Mouse (Mus musculus) lung, adult 2 months (tissue): ENCODE data around the gene Spns2. TPM values are rescaled to one million over a fixed set of nuclear protein-coding genes. Genes with fewer than 3 reads are reported as not detected.

Source experiments
- DNase-seq: peaks from one replicate; pipeline ENCODE4 v3.0.0; 2022
- H3K4me1 ChIP-seq: fragments of 200-500 bp; 2 replicates; pipeline ENCODE4 v1.6.1; 2011; ENCODE audit warnings: low read length; ENCODE audit not compliant: control insufficient read depth, insufficient read depth
- H3K4me3 ChIP-seq: fragments of 200-500 bp; replicated peaks from 2 replicates; pipeline ENCODE3; 2011; ENCODE audit warnings: low read depth, mild to moderate bottlenecking, control low read depth, low read length; ENCODE audit errors: extremely low read depth
- CTCF ChIP-seq: fragments of 200-500 bp; IDR thresholded peaks from 2 replicates; pipeline ENCODE4 v1.5.1; 2011; ENCODE audit warnings: mild to moderate bottlenecking, low read length, control low read depth; ENCODE audit not compliant: insufficient read depth
- POLR2A ChIP-seq: fragments of 200-500 bp; IDR thresholded peaks from 2 replicates; pipeline ENCODE4 v1.6.1; 2011; ENCODE audit warnings: low read depth, mild to moderate bottlenecking, control low read depth, low read length, borderline replicate concordance; ENCODE audit errors: extremely low read depth
- WGBS: fragments of 180-500 bp; shearing (Covaris S2); methylation state at CpG from one replicate; pipeline ENCODE4 v1.1.7; 2018; 5-methylcytosine and 5-hydroxymethylcytosine counted together
- polyA plus RNA-seq: library from polyadenylated mRNA; depleted of rRNA; stranded (reverse); fragments of >200 nt; gene quantifications from 2 replicates; pipeline ENCODE4 v1.2.3, GENCODE M21; 2012

The Spns2 gene
- polyA plus RNA-seq, 1 experiment: 126 TPM

- WGBS: 1% methylated on average over 38 of the region's 38 CpGs
Observed at GRCm38 (mm10) chr11:72488753-72489271, 892 bp downstream of the Spns2 start.

GRCm38 (mm10) chr11:72487739-72488138, 2.0 kb downstream of the Spns2 start:
- Histone ChIP-seq H3K4me3 (peak overlapping the region; percentile 56), H3K4me1 (peaks cover 14% of the 10 kb centered on the region)
- WGBS: 56% methylated on average over 2 of the region's 2 CpGs
- no peak for DNase-seq
- no peak for TF ChIP-seq CTCF
- TF ChIP-seq POLR2A: no peak

More at GRCm38 (mm10) chr11:72488753-72489271, 892 bp downstream of the Spns2 start:
- peaks cover 11% of the 10 kb centered on the region for H3K4me1 ChIP-seq
- no peak for TF ChIP-seq POLR2A
- TF ChIP-seq CTCF: no peak
- DNase-seq: no peak
- peak overlapping the region; percentile 63 for H3K4me3 ChIP-seq

- TF ChIP-seq CTCF: no peak
- peak; percentile 44; the same call in 1 of the 2 replicates for TF ChIP-seq POLR2A
- Histone ChIP-seq H3K4me1 (peaks cover 18% of the 10 kb centered on the region), H3K4me3 (peak overlapping the region; percentile 33)
- 39% methylated on average over 5 of the region's 5 CpGs for WGBS
- no peak for DNase-seq
Observed at GRCm38 (mm10) chr11:72487171-72487570, 2.5 kb downstream of the Spns2 start.

GRCm38 (mm10) chr11:72485960-72486359, 3.7 kb downstream of the Spns2 start:
- TF ChIP-seq CTCF: no peak
- no peak for TF ChIP-seq POLR2A
- Histone ChIP-seq H3K4me1 (peaks cover 24% of the 10 kb centered on the region), H3K4me3 (no peak overlapping the region)
- no peak for DNase-seq
- WGBS: 68% methylated on average over 11 of the region's 11 CpGs

- 50% methylated on average over 5 of the region's 5 CpGs for WGBS
- no peak overlapping the region for H3K4me3 ChIP-seq
- no peak for DNase-seq
- peaks cover 26% of the 10 kb centered on the region for H3K4me1 ChIP-seq
- TF ChIP-seq POLR2A (no peak), CTCF (no peak)
Observed at GRCm38 (mm10) chr11:72485157-72485556, 4.5 kb downstream of the Spns2 start.

GRCm38 (mm10) chr11:72484549-72484948, 5.2 kb downstream of the Spns2 start:
- no peak for DNase-seq
- H3K4me3 ChIP-seq: no peak overlapping the region
- 16% methylated on average over 6 of the region's 6 CpGs for WGBS
- no peak for TF ChIP-seq CTCF
- no peak for TF ChIP-seq POLR2A
- H3K4me1 ChIP-seq: peaks cover 26% of the 10 kb centered on the region

GRCm38 (mm10) chr11:72481952-72482351, 7.8 kb downstream of the Spns2 start:
- Histone ChIP-seq H3K4me3 (no peak overlapping the region), H3K4me1 (peaks cover 38% of the 10 kb centered on the region)
- no peak for DNase-seq
- WGBS: 68% methylated on average over 4 of the region's 4 CpGs
- TF ChIP-seq CTCF (no peak), POLR2A (no peak)

- 42% methylated on average over 5 of the region's 5 CpGs for WGBS
- Histone ChIP-seq H3K4me1 (peaks cover 39% of the 10 kb centered on the region), H3K4me3 (no peak overlapping the region)
- TF ChIP-seq CTCF: no peak
- TF ChIP-seq POLR2A: no peak
- no peak for DNase-seq
Observed at GRCm38 (mm10) chr11:72481313-72481712, 8.4 kb downstream of the Spns2 start.

GRCm38 (mm10) chr11:72479499-72479898, 10.2 kb downstream of the Spns2 start:
- WGBS: 55% methylated on average over 2 of the region's 2 CpGs
- Histone ChIP-seq H3K4me1 (peaks cover 37% of the 10 kb centered on the region), H3K4me3 (no peak overlapping the region)
- no peak for DNase-seq
- TF ChIP-seq CTCF (no peak), POLR2A (no peak)

- DNase-seq: no peak
- TF ChIP-seq POLR2A (no peak), CTCF (no peak)
- Histone ChIP-seq H3K4me1 (peaks cover 39% of the 10 kb centered on the region), H3K4me3 (no peak overlapping the region)
- 40% methylated on average over 6 of the region's 6 CpGs for WGBS
Observed at GRCm38 (mm10) chr11:72478228-72478627, 11.5 kb downstream of the Spns2 start.

GRCm38 (mm10) chr11:72477653-72478052, 12.1 kb downstream of the Spns2 start:
- DNase-seq: no peak
- peaks cover 36% of the 10 kb centered on the region for H3K4me1 ChIP-seq
- TF ChIP-seq CTCF (no peak), POLR2A (no peak)
- no peak overlapping the region for H3K4me3 ChIP-seq
- 84% methylated on average over 1 of the region's 1 CpGs for WGBS
